Mouse (Mus musculus) left cerebral cortex, postnatal 10 days (tissue): ENCODE data around the gene Galnt9. TPM values are rescaled to one million over a fixed set of nuclear protein-coding genes. Genes with fewer than 3 reads are reported as not detected.
A peak's percentile ranks its signal among the peaks of the same experiment; 100 is the strongest.

ENCODE experiments used
- DNase-seq, 2 experiments: peaks; one replicate each; pipeline ENCODE4 v3.0.0; 2021 to 2022; ENCODE audit warnings: low spot score in 2 of 2, mixed read lengths in 1 of 2; ENCODE audit errors: extremely low spot score in 1 of 2
- intact Hi-C: fragments of 180-260 bp; cut with DNase I; formaldehyde crosslinking; loops from one replicate; pipeline ENCODE4 v1.15.1; 2025
- total RNA-seq, 2 experiments: library from RNA; stranded (reverse); gene quantifications; 2 replicates each; pipeline ENCODE4 v1.2.3; 2021

Gene Galnt9
- total RNA-seq: 10 to 100 TPM; 64.1 to 67.4 TPM

- DNase-seq: peak in 1 of 2 experiments; percentile 73
- intact Hi-C loops: no loop called here
Observed at GRCm38 (mm10) chr5:110543951-110544690, at the start of gene Galnt9. Galnt9 (plus strand) TSS chr5:110544355.

- intact Hi-C loops: no loop called here
- DNase-seq: no peak
Observed at GRCm38 (mm10) chr5:110494396-110494795, 49.8 kb upstream of the Galnt9 start.

GRCm38 (mm10) chr5:110495051-110495450 lies 49.1 kb upstream of the Galnt9 start:
- no peak for DNase-seq
- intact Hi-C loops: no loop called here

GRCm38 (mm10) chr5:110497556-110497955 lies 46.6 kb upstream of the Galnt9 start:
- intact Hi-C loops: no loop called here
- peak in 1 of 2 experiments; percentile 43 for DNase-seq

- intact Hi-C loops: no loop called here
- no peak for DNase-seq
Observed at GRCm38 (mm10) chr5:110498071-110498470, 46.1 kb upstream of the Galnt9 start.

- DNase-seq: no peak
- intact Hi-C loops: no loop called here
Observed at GRCm38 (mm10) chr5:110500233-110500632, 43.9 kb upstream of the Galnt9 start.

- intact Hi-C loops: no loop called here
- no peak for DNase-seq
Observed at GRCm38 (mm10) chr5:110503361-110503760, 40.8 kb upstream of the Galnt9 start.

- intact Hi-C loops: no loop called here
- DNase-seq: no peak
Observed at GRCm38 (mm10) chr5:110505611-110506294, 38.4 kb upstream of the Galnt9 start.

GRCm38 (mm10) chr5:110506295-110506616 lies 37.9 kb upstream of the Galnt9 start:
- intact Hi-C loops: no loop called here
- no peak for DNase-seq

GRCm38 (mm10) chr5:110506856-110507255 lies 37.3 kb upstream of the Galnt9 start:
- intact Hi-C loops: no loop called here

GRCm38 (mm10) chr5:110507943-110508342 lies 36.2 kb upstream of the Galnt9 start:
- intact Hi-C loops: no loop called here
- DNase-seq: no peak

More at GRCm38 (mm10) chr5:110506856-110507255, 37.3 kb upstream of the Galnt9 start:
- no peak for DNase-seq

GRCm38 (mm10) chr5:110510357-110510756 lies 33.8 kb upstream of the Galnt9 start:
- intact Hi-C loops: no loop called here
- DNase-seq: no peak

GRCm38 (mm10) chr5:110513791-110514190 lies 30.4 kb upstream of the Galnt9 start:
- intact Hi-C loops: no loop called here
- peak in 1 of 2 experiments; percentile 32 for DNase-seq

GRCm38 (mm10) chr5:110514694-110515093 lies 29.5 kb upstream of the Galnt9 start:
- intact Hi-C loops: no loop called here
- DNase-seq: no peak

GRCm38 (mm10) chr5:110516390-110516789 lies 27.8 kb upstream of the Galnt9 start:
- intact Hi-C loops: no loop called here
- no peak for DNase-seq

GRCm38 (mm10) chr5:110518086-110518783 lies 25.9 kb upstream of the Galnt9 start:
- no peak for DNase-seq
- intact Hi-C loops: no loop called here

- intact Hi-C loops: loop anchor here (5.0 kb wide), 1 partner anchor 41 kb away; no protein-coding TSS in a partner anchor
- no peak for DNase-seq
Observed at GRCm38 (mm10) chr5:110520974-110521373, 23.2 kb upstream of the Galnt9 start.

- intact Hi-C loops: loop anchor here (5.0 kb wide), 1 partner anchor 40 kb away; no protein-coding TSS in a partner anchor
- peak in 1 of 2 experiments; percentile 58 for DNase-seq
Observed at GRCm38 (mm10) chr5:110521822-110522221, 22.3 kb upstream of the Galnt9 start.

GRCm38 (mm10) chr5:110523296-110523695 lies 20.9 kb upstream of the Galnt9 start:
- intact Hi-C loops: loop anchor here (5.0 kb wide), 1 partner anchor 39 kb away; no protein-coding TSS in a partner anchor
- peak in 1 of 2 experiments; percentile 59 for DNase-seq
